Mouse (Mus musculus) heart, postnatal 10 days (tissue): ENCODE measurements at regions not wholly inside any gene's neighbourhood (a gene's known extent, or its start where the extent isn't known, plus 50 kb on each side); places are given as distances from the start of the nearest gene placed in this dataset.

Experiments
- DNase-seq, 2 experiments: peaks; one replicate each; pipeline ENCODE4 v3.0.0; 2021
- intact Hi-C: fragments of 180-260 bp; cut with DNase I; formaldehyde crosslinking; loops from one replicate; pipeline ENCODE4 v1.15.1; 2025

GRCm38 (mm10) chr3:159282594-159282993 is 212.6 kb upstream of the Depdc1a start:
- DNase-seq: no peak
- intact Hi-C loops: no loop called here

GRCm38 (mm10) chr3:159317471-159317870 is 177.8 kb upstream of the Depdc1a start:
- intact Hi-C loops: no loop called here
- no peak for DNase-seq

GRCm38 (mm10) chr3:159348053-159348452 is 147.2 kb upstream of the Depdc1a start:
- no peak for DNase-seq
- intact Hi-C loops: no loop called here

GRCm38 (mm10) chr3:159353730-159354129 is 141.5 kb upstream of the Depdc1a start:
- intact Hi-C loops: no loop called here
- no peak for DNase-seq

- intact Hi-C loops: no loop called here
- peak; percentile 24 to 34 for DNase-seq
These were observed 122.1 kb upstream of the Depdc1a start for GRCm38 (mm10) chr3:159373177-159373576.
